Mouse (Mus musculus) midbrain, embryonic 14.5 days (tissue): ENCODE measurements around the gene Kctd4. TPM values are rescaled to one million over a fixed set of nuclear protein-coding genes. Genes with fewer than 3 reads are reported as not detected.

ENCODE experiments used
- polyA plus RNA-seq: library from polyadenylated mRNA; unstranded; fragments of >200 nt; fragmentation: Nextera tagmentation; extraction: Ambion mirVana; gene quantifications from 2 replicates; pipeline ENCODE4 v1.2.1, GENCODE M21; 2014

The Kctd4 gene
- polyA plus RNA-seq, 1 experiment from 2014 or later = 10.0 TPM

Other genes with a start within 250 kb of the Kctd4 start
- 19.6 and 25.4 TPM in 2 replicates for gene Cog3, start 200.5 kb upstream of the Kctd4 start, polyA plus RNA-seq
- 13.4 and 15.6 TPM in 2 replicates for gene Slc25a30, start 168.0 kb upstream of the Kctd4 start, polyA plus RNA-seq
- 851 and 883 TPM in 2 replicates for gene Tpt1, start 109.9 kb upstream of the Kctd4 start, polyA plus RNA-seq
- gene Gtf2f2, start 55.9 kb downstream of the Kctd4 start, polyA plus RNA-seq = 40.1 and 44.3 TPM in 2 replicates
- gene Gpalpp1, start 155.8 kb downstream of the Kctd4 start, polyA plus RNA-seq = 10.3 and 16.2 TPM in 2 replicates
- gene Nufip1, start 155.9 kb downstream of the Kctd4 start, polyA plus RNA-seq = 12.3 and 14.2 TPM in 2 replicates